Comparison of ENCODE assay signal across 8 mouse cellular contexts in genomic region chr11:69980196-69981140, GRCm38 (mm10). TPM values are rescaled to one million over a fixed set of nuclear protein-coding genes. Genes with fewer than 3 reads are reported as not detected.
DNase-seq lines count a peak whose midpoint lies in the region; ATAC-seq and TF ChIP-seq lines count a peak whose summit lies in the region.

No protein-coding gene starts in this region.

- WGBS in kidney, embryonic 14.5 days, result 0% methylated on average over 43 of the region's 60 CpGs
- under 1% methylated on average over 36 of the region's 60 CpGs for WGBS in limb, embryonic 15.5 days

- H3K27me3 ChIP-seq in kidney, embryonic 14.5 days (ENCODE audit: control insufficient read depth, insufficient read depth, low read length), result no peaks in the 10 kb centered on the region
- no peaks in the 10 kb centered on the region for H3K27me3 ChIP-seq in limb, embryonic 15.5 days

- H3K4me1 ChIP-seq in bone marrow macrophage, adult 2 months (ENCODE audit: control insufficient read depth, insufficient read depth, low read length), result peaks cover 13% of the 10 kb centered on the region
- H3K4me1 ChIP-seq in embryonic fibroblast, embryonic 13.5 days (ENCODE audit: control insufficient read depth, insufficient read depth, low read length), result no peaks in the 10 kb centered on the region
- peaks cover 15% of the 10 kb centered on the region for H3K4me1 ChIP-seq in kidney, embryonic 14.5 days (ENCODE audit: control insufficient read depth, insufficient read depth, low read length)
- peaks cover 23% of the 10 kb centered on the region for H3K4me1 ChIP-seq in limb, embryonic 15.5 days

- TF ChIP-seq CTCF in bone marrow macrophage, adult 2 months (IDR thresholded peaks at IDR 0.05; ENCODE audit: low read depth, low read length), result no peak
- no peak for TF ChIP-seq CTCF in embryonic fibroblast, embryonic 13.5 days (IDR thresholded peaks at IDR 0.05; ENCODE audit: borderline replicate concordance, insufficient read depth, low read length)

- no peaks in the 10 kb centered on the region for H3K9me3 ChIP-seq in kidney, embryonic 14.5 days (ENCODE audit: control insufficient read depth, low read length)
- H3K9me3 ChIP-seq in limb, embryonic 15.5 days, result no peaks in the 10 kb centered on the region

- H3K9ac ChIP-seq in kidney, embryonic 14.5 days (ENCODE audit: low read depth, low read length), result peak overlapping the region; percentile 99
- peak overlapping the region; percentile 93 for H3K9ac ChIP-seq in limb, embryonic 15.5 days

- peak; percentile 5; the same call in 1 of the 2 replicates for TF ChIP-seq POLR2A in bone marrow macrophage, adult 2 months (IDR thresholded peaks at IDR 0.05; ENCODE audit: borderline replicate concordance, low read depth, low read length)
- peak; percentile 82 for TF ChIP-seq POLR2A in embryonic fibroblast, embryonic 13.5 days (IDR thresholded peaks at IDR 0.05; ENCODE audit: low read depth, low read length)

- peak overlapping the region; percentile 99 for H3K4me3 ChIP-seq in bone marrow macrophage, adult 2 months (ENCODE audit: insufficient read depth, low read length)
- H3K4me3 ChIP-seq in embryonic fibroblast, embryonic 13.5 days (ENCODE audit: insufficient read depth, low read length), result peak overlapping the region; percentile 98
- peak overlapping the region; percentile 100 for H3K4me3 ChIP-seq in kidney, embryonic 14.5 days (ENCODE audit: low read length)
- peak overlapping the region; percentile 90 for H3K4me3 ChIP-seq in limb, embryonic 15.5 days

- peaks cover 37% of the 10 kb centered on the region for H3K36me3 ChIP-seq in kidney, embryonic 14.5 days (ENCODE audit: control insufficient read depth, insufficient read depth, low read length)
- H3K36me3 ChIP-seq in limb, embryonic 15.5 days, result peaks cover 52% of the 10 kb centered on the region

- peak; percentile 96 for DNase-seq in A20 (ENCODE audit: low read depth, low spot score)
- peak; percentile 99 for DNase-seq in heart, adult 9 months (ENCODE audit: low spot score in 2 of 2)
- DNase-seq in monocyte, adult 2 months (ENCODE audit: low read depth in 1 of 2, low spot score in 2 of 2), result peak; percentile 98
- peak; percentile 85 to 90 for DNase-seq in spleen, postnatal 36 days (ENCODE audit: low spot score in 2 of 2)

- peak overlapping the region; percentile 97 for H3K27ac ChIP-seq in bone marrow macrophage, adult 2 months (ENCODE audit: insufficient read depth, low read depth, low read length)
- peak overlapping the region; percentile 91 for H3K27ac ChIP-seq in embryonic fibroblast, embryonic 13.5 days (ENCODE audit: insufficient read depth, low read length)
- peak overlapping the region; percentile 99 for H3K27ac ChIP-seq in kidney, embryonic 14.5 days (ENCODE audit: low read depth, low read length)
- H3K27ac ChIP-seq in limb, embryonic 15.5 days, result peak overlapping the region; percentile 99

- peak; percentile 93 for ATAC-seq in kidney, embryonic 14.5 days (ENCODE audit: low FRiP score, low TSS enrichment)
- peak; percentile 96 for ATAC-seq in limb, embryonic 15.5 days (ENCODE audit: insufficient number of reproducible peaks, low FRiP score, low TSS enrichment, low read depth)

- H3K4me2 ChIP-seq in kidney, embryonic 14.5 days (replicated peaks; ENCODE audit: low read depth, low read length), result peak overlapping the region; percentile 90
- H3K4me2 ChIP-seq in limb, embryonic 15.5 days, result peak overlapping the region; percentile 82

RNA-seq across cellular contexts. Expression of gene Ctdnep1, which starts 0.5 kb away (rescaled TPM):
- 176 and 194 TPM in 2 replicates for polyA plus RNA-seq in bone marrow macrophage, adult 2 months (2012; ENCODE audit: insufficient read depth, insufficient read length, missing spikeins)
- 140 and 171 TPM in 2 replicates for polyA plus RNA-seq in embryonic fibroblast, embryonic 13.5 days (2011; ENCODE audit: insufficient read length, low read depth, missing spikeins)
- 34.5 and 50.1 TPM in 2 replicates for polyA plus RNA-seq in kidney, embryonic 14.5 days (2014; fragmentation: Nextera tagmentation; extraction: Ambion mirVana)
- 24.6 and 32.0 TPM in 2 replicates for polyA plus RNA-seq in limb, embryonic 15.5 days (2015; fragmentation: Nextera tagmentation; extraction: Ambion mirVana)

RNA-seq across cellular contexts. Expression of gene Elp5, which starts 1.8 kb away (rescaled TPM):
- polyA plus RNA-seq in bone marrow macrophage, adult 2 months (2012; ENCODE audit: insufficient read depth, insufficient read length, missing spikeins), result 41.4 and 49.8 TPM in 2 replicates
- 68.8 and 86.1 TPM in 2 replicates for polyA plus RNA-seq in embryonic fibroblast, embryonic 13.5 days (2011; ENCODE audit: insufficient read length, low read depth, missing spikeins)
- polyA plus RNA-seq in kidney, embryonic 14.5 days (2014; fragmentation: Nextera tagmentation; extraction: Ambion mirVana), result 117 and 141 TPM in 2 replicates
- polyA plus RNA-seq in limb, embryonic 15.5 days (2015; fragmentation: Nextera tagmentation; extraction: Ambion mirVana), result 111 and 119 TPM in 2 replicates

RNA-seq across cellular contexts. Expression of gene Gabarap, which starts 10.5 kb away (rescaled TPM):
- 1,001 and 1,002 TPM in 2 replicates for polyA plus RNA-seq in bone marrow macrophage, adult 2 months (2012; ENCODE audit: insufficient read depth, insufficient read length, missing spikeins)
- polyA plus RNA-seq in embryonic fibroblast, embryonic 13.5 days (2011; ENCODE audit: insufficient read length, low read depth, missing spikeins), result 639 and 646 TPM in 2 replicates
- polyA plus RNA-seq in kidney, embryonic 14.5 days (2014; fragmentation: Nextera tagmentation; extraction: Ambion mirVana), result 426 and 499 TPM in 2 replicates
- 545 and 568 TPM in 2 replicates for polyA plus RNA-seq in limb, embryonic 15.5 days (2015; fragmentation: Nextera tagmentation; extraction: Ambion mirVana)

RNA-seq across cellular contexts. Expression of gene Phf23, which starts 15.1 kb away (rescaled TPM):
- polyA plus RNA-seq in bone marrow macrophage, adult 2 months (2012; ENCODE audit: insufficient read depth, insufficient read length, missing spikeins), result 77.6 and 78.1 TPM in 2 replicates
- 78.6 and 89.1 TPM in 2 replicates for polyA plus RNA-seq in embryonic fibroblast, embryonic 13.5 days (2011; ENCODE audit: insufficient read length, low read depth, missing spikeins)
- 48.5 and 63.1 TPM in 2 replicates for polyA plus RNA-seq in kidney, embryonic 14.5 days (2014; fragmentation: Nextera tagmentation; extraction: Ambion mirVana)
- polyA plus RNA-seq in limb, embryonic 15.5 days (2015; fragmentation: Nextera tagmentation; extraction: Ambion mirVana), result 72.2 and 81.6 TPM in 2 replicates

RNA-seq across cellular contexts. Expression of gene Cldn7, which starts 15.9 kb away (rescaled TPM):
- not detected in 2 replicates for polyA plus RNA-seq in bone marrow macrophage, adult 2 months (2012; ENCODE audit: insufficient read depth, insufficient read length, missing spikeins)
- polyA plus RNA-seq in embryonic fibroblast, embryonic 13.5 days (2011; ENCODE audit: insufficient read length, low read depth, missing spikeins), result not detected in 2 replicates
- 117 and 132 TPM in 2 replicates for polyA plus RNA-seq in kidney, embryonic 14.5 days (2014; fragmentation: Nextera tagmentation; extraction: Ambion mirVana)
- polyA plus RNA-seq in limb, embryonic 15.5 days (2015; fragmentation: Nextera tagmentation; extraction: Ambion mirVana), result 8.1 and 13.1 TPM in 2 replicates

Comparison
In these comparisons a context has a peak if more than half of its experiments do, and no peak if none do; other contexts are left out.
1. Peak in every context shown above with its lines: DNase-seq, ATAC-seq, H3K4me3 ChIP-seq and H3K27ac ChIP-seq.